Mouse (Mus musculus) liver, embryonic 14.5 days (tissue): ENCODE measurements around the gene Rab43.

Experiments used
- CTCF ChIP-seq: IDR thresholded peaks from 2 replicates; pipeline ENCODE4 v1.5.1; 2016; ENCODE audit warnings: antibody characterized with exemption, low read depth, control low read depth
- EP300 ChIP-seq: IDR thresholded peaks from 2 replicates; pipeline ENCODE4 v1.6.1; 2016; ENCODE audit warnings: antibody characterized with exemption, low read depth

DNA sequence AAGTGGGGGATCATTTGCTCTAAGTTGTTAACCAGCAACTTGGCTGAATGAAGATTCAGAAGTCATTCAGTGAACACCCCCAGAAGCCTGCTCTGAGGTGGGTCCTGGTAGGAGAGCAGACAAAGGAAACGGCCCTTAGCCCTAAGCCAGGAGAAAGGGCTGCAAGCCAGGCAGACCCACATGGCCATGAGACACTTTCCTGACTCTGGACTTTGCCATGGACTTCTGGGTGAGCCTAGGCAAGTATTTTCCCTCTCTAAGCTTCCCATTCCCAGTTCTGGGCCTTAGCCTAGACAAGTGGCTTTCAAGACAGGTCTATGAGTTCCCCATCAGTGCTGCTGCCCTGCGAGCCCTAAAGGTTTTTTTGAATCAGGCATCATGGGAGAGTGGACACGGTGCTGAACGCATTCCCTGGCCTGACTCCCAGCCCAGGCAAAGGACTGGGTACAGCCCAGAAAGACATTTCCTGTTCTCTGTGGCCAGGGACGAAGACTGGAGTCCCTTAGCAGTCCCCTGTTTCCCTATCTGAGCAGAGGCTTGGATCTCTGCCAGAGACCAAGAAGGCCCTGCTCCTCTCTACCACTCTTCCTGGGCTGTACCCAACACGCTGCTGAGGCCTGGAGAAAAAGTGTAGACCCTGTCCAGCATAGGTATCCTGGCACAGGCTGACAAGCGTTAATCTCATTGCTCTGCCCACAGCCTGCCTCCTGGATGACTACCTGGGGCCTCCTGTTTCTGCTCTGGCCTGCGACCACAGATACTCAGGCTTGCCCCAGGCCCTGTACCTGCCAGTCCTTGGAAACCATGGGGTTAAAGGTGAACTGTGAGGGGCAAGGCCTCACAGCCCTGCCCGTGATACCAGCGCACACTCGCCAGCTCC, 33.4 kb downstream of the Rab43 start:
- no peak for TF ChIP-seq CTCF
- no peak for TF ChIP-seq EP300
